Mouse (Mus musculus) spleen, adult 12 weeks (tissue): ENCODE data around the gene Taf5l.
A peak's percentile ranks its signal among the peaks of the same experiment; 100 is the strongest.
"Not testable (repeated sequence)": the region's sequence is repeated elsewhere in the genome, so short reads cannot be mapped to it uniquely, and the experiment has no call there.

ENCODE experiments used
- DNase-seq: peaks from one replicate; pipeline ENCODE4 v3.0.0; 2022; ENCODE audit warnings: low spot score

Gene Taf5l

DNA sequence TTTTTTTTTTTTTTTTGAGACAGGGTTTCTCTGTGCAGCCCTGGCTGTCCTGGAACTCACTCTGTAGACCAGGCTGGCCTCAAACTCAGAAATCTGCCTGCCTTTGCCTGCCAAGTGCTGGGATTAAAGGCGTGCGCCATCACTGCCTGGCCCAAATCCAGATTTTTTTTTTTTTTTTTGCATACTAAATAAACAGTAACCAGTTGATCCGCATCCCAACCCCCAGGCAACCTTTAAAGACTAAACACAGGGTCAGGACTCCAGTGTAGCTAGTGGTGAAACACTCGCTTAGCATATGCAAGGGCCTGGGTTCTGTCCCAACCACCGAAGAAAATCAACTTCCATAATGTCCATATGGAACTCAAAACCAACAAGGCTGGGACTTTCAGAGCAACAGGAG lies 60.6 kb downstream of the Taf5l start:
- not testable (repeated sequence) for DNase-seq

GRCm38 (mm10) chr8:123960056-123960455 lies 61.1 kb downstream of the Taf5l start:
- no peak for DNase-seq

DNA sequence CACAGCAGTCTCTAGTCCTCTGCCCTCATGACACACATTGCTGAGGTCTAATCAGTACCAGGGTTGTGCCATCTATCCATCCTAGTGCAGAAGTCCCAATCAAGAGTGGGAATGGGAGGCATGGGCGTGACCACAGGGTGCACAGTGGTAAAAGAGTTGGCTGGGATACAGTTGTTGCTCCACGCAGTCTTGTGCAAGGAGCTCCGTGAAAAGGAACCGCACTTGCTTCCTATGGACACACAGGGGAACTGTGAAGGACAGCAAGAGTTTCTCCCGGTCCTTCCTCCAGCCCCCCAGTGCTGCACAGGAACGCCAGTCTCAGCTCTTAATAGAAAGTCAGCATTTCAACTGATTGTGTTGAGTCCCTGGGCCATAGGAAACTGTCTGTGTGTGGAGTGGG lies 61.7 kb downstream of the Taf5l start:
- DNase-seq, result no peak

GRCm38 (mm10) chr8:123958130-123958529 lies 63.1 kb downstream of the Taf5l start:
- no peak for DNase-seq

- DNase-seq, result no peak
Measured at GRCm38 (mm10) chr8:123954246-123954645, 67.0 kb downstream of the Taf5l start.

GRCm38 (mm10) chr8:123953686-123954085 lies 67.5 kb downstream of the Taf5l start:
- peak; percentile 31 for DNase-seq

GRCm38 (mm10) chr8:123950077-123950802 lies 71.0 kb downstream of the Taf5l start:
- peak; percentile 62 for DNase-seq

GRCm38 (mm10) chr8:123949686-123949986 lies 71.6 kb downstream of the Taf5l start:
- no peak for DNase-seq

DNA sequence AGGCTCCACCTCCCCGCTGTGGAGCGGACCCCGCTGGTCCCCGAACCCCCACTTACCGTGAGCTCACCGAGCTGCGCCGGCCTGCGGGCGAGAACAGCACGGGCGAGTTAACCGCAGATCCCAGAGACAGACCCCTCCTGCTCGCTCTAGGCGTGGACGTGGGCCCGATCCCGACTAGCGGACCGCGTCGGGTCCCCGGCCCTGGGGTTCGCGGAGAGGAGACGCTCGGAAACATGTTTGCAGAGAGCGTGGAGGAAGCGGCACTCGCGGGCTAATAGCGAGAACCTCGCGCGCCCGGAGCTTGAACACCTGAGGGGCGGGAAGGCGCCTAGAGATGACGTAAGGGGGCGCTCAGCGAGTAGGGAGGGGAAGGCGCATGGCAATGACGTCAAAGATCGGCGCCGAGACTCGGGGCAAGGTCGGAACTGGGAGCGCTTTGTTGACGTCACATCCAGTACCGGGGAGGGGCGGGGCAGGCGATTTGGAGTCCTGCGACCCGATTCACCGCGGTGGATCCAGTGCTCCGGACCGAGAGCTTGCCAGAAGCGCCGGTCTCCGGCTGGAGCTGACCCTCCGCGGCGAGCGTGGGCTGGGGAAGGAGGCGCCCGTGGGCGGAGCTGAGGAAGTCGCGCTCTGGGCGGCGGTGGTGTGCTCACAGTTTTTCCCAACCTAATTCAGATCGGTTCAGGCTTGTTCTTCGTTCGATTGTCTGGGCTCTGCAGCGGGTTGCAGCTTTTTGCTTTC lies 72.1 kb downstream of the Taf5l start, which contains the start of gene Nup133:
Gene Nup133 (minus strand): TSS at position 324 of the 744 bp plus-strand sequence.
- peak; percentile 98 for DNase-seq
